17 mouse cellular contexts compared by ENCODE assay signal in genomic region chr6:61101972-61102371, GRCm38 (mm10).
"Had no signal": no experiment of that assay in that cellular context is flagged by ENCODE, and none has a peak within 500 bp of the region (broad histone marks: within the 10 kb centered on the region; RNA-seq: fewer than 3 reads in every experiment).

No protein-coding gene starts in this region.

- H3K9ac ChIP-seq: lung, embryonic 14.5 days; midbrain, embryonic 12.5 days; neural tube, embryonic 13.5 days; neural tube, embryonic 15.5 days; stomach, embryonic 15.5 days had no signal

- H3K9me3 ChIP-seq: midbrain, embryonic 10.5 days; midbrain, embryonic 12.5 days; neural tube, embryonic 13.5 days; neural tube, embryonic 15.5 days; stomach, embryonic 15.5 days had no signal

- H3K4me2 ChIP-seq: lung, embryonic 14.5 days; midbrain, embryonic 12.5 days; neural tube, embryonic 13.5 days; neural tube, embryonic 15.5 days; stomach, embryonic 15.5 days had no signal

- H3K36me3 ChIP-seq: midbrain, embryonic 10.5 days; midbrain, embryonic 12.5 days; neural tube, embryonic 13.5 days; neural tube, embryonic 15.5 days; stomach, embryonic 15.5 days had no signal

- H3K4me1 ChIP-seq: midbrain, embryonic 10.5 days; neural tube, embryonic 13.5 days; neural tube, embryonic 15.5 days; stomach, embryonic 15.5 days had no signal

- ATAC-seq: midbrain, embryonic 16.5 days had no signal

- H3K27me3 ChIP-seq: midbrain, embryonic 12.5 days; neural tube, embryonic 13.5 days; neural tube, embryonic 15.5 days; stomach, embryonic 15.5 days had no signal

- DNase-seq: lung, adult 18-20 months; lung, embryonic 14.5 days; lung, postnatal 10 days; lung, postnatal 4 days; midbrain, embryonic 14.5 days; right cerebral cortex, adult 18-20 months; right cerebral cortex, postnatal 14 days; thymus, adult 2 months; thymus, postnatal 25 days had no signal

- H3K4me3 ChIP-seq: midbrain, embryonic 10.5 days; midbrain, embryonic 12.5 days; myocyte; neural tube, embryonic 13.5 days; neural tube, embryonic 15.5 days; stomach, embryonic 15.5 days had no signal

- H3K27ac ChIP-seq: midbrain, embryonic 10.5 days; midbrain, embryonic 12.5 days; neural tube, embryonic 13.5 days; neural tube, embryonic 15.5 days; stomach, embryonic 15.5 days; stomach, postnatal 0 days had no signal
